Mouse (Mus musculus) erythroblast, embryonic 14.5 days (primary cell): ENCODE measurements around the gene Glipr1l3.
"Not testable (repeated sequence)": the region's sequence is repeated elsewhere in the genome, so short reads cannot be mapped to it uniquely, and the experiment has no call there.

Experiments used
- GATA1 ChIP-seq: IDR thresholded peaks from 2 replicates; pipeline ENCODE4 v1.6.1; 2012; ENCODE audit warnings: low read length, inconsistent platforms, mixed read lengths
- TAL1 ChIP-seq: IDR thresholded peaks from 3 replicates; pipeline ENCODE4 v1.6.1; 2012; ENCODE audit warnings: low read length, inconsistent platforms, mixed read lengths

DNA sequence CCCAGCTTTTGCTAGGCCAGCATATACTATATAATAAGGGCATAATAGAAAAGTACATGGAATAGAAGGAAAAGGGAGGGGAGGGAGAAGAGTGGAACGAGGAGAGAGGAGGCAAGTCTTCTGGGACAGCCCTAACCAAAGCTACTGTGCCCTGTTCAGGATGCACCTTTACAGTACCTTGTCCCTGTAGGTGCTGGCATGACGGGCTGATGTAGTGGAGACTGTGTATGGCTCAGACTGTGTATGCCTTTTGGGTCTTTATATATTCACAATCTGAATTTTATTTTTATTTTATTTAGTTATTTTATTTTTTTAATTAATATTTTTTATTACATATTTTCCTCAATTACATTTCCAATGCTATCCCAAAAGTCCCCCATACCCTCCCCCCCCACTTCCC lies 33.8 kb upstream of the Glipr1l3 start:
- not testable (repeated sequence) for TF ChIP-seq GATA1, TAL1
